Comparison of ENCODE assay signal across 13 mouse cellular contexts in the genomic region with DNA sequence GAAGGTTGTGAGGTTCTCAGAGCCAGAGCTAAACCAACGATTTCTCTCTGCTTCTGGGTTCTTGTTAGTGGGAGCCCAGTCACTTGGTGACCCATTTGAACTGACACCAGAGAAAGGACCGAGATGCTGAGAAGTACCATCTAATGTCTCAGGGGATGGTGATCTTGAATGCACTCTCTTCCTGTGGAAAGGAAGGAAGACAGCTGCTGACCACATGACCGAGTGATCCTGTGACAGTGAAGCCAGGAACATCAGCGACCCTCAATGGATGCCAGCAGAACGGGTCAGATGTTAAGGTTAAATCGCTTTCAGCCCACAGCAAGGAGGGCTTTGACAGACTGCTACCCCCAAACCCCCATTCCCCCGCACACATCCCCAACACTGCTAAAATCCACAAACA.
"Had no signal": no experiment of that assay in that cellular context is flagged by ENCODE, and none has a peak within 500 bp of the region (broad histone marks: within the 10 kb centered on the region; RNA-seq: fewer than 3 reads in every experiment).

No protein-coding gene starts in this region.

- H3K4me2 ChIP-seq: intestine, embryonic 15.5 days; liver, embryonic 11.5 days; liver, embryonic 15.5 days; midbrain, embryonic 11.5 days; midbrain, embryonic 15.5 days; neural tube, embryonic 12.5 days had no signal

- H3K4me3 ChIP-seq: intestine, embryonic 15.5 days; left cerebral cortex, adult 2 months; limb, embryonic 10.5 days; liver, embryonic 15.5 days; megakaryocyte, embryonic 14.5 days; midbrain, embryonic 15.5 days; neural tube, embryonic 12.5 days had no signal

- DNase-seq: kidney, adult 18-20 months; thymus, postnatal 14 days had no signal

- H3K9me3 ChIP-seq: intestine, embryonic 15.5 days; limb, embryonic 10.5 days; liver, embryonic 15.5 days; midbrain, embryonic 15.5 days; neural tube, embryonic 12.5 days had no signal

- H3K27ac ChIP-seq: intestine, embryonic 15.5 days; left cerebral cortex, adult 2 months; limb, embryonic 10.5 days; liver, embryonic 15.5 days; macrophage; midbrain, embryonic 15.5 days; neural tube, embryonic 12.5 days; stomach, postnatal 0 days had no signal

- H3K4me1 ChIP-seq: intestine, embryonic 15.5 days; limb, embryonic 10.5 days; liver, embryonic 15.5 days; midbrain, embryonic 15.5 days; neural tube, embryonic 12.5 days had no signal

- H3K9ac ChIP-seq: intestine, embryonic 15.5 days; liver, embryonic 15.5 days; midbrain, embryonic 15.5 days; neural tube, embryonic 12.5 days had no signal

- H3K27me3 ChIP-seq: intestine, embryonic 15.5 days; midbrain, embryonic 15.5 days; neural tube, embryonic 12.5 days had no signal

- ATAC-seq: intestine, embryonic 15.5 days; midbrain, embryonic 15.5 days had no signal

- H3K36me3 ChIP-seq: intestine, embryonic 15.5 days; limb, embryonic 10.5 days; liver, embryonic 15.5 days; midbrain, embryonic 15.5 days; neural tube, embryonic 12.5 days had no signal
